Mouse (Mus musculus): ENCODE data around the gene Ezh1. TPM values are rescaled to one million over a fixed set of nuclear protein-coding genes. Genes with fewer than 3 reads are reported as not detected.
A peak's percentile ranks its signal among the peaks of the same experiment; 100 is the strongest.

Ezh1 gene
- polyA plus RNA-seq, 1 experiment = 0.74 TPM

- H3K27me3 ChIP-seq (ENCODE audit: control insufficient read depth) = peaks cover 98% of the 10 kb centered on the region
- H3K9me3 ChIP-seq (ENCODE audit: control insufficient read depth, low read length) = peaks cover 20% of the 10 kb centered on the region; the same call in 1 of the 2 replicates
- H3K36me3 ChIP-seq (ENCODE audit: control insufficient read depth) = no peaks in the 10 kb centered on the region
- TF ChIP-seq TAL1 (IDR thresholded peaks at IDR 0.05; ENCODE audit: low read length) (no peak), GATA1 (IDR thresholded peaks at IDR 0.05; ENCODE audit: low read length) (no peak)
- H3K4me1 ChIP-seq (ENCODE audit: control insufficient read depth) = peaks cover 35% of the 10 kb centered on the region
- H3K4me3 ChIP-seq (replicated peaks) = peak within 1 kb of the TSS; percentile 4
These were observed 51.2 kb downstream of the Ezh1 start, which contains the start of gene Ccr10 for GRCm38 (mm10) chr11:101174851-101175628. Ccr10 (minus strand) TSS chr11:101175443.

GRCm38 (mm10) chr11:101174389-101174745 lies 51.9 kb downstream of the Ezh1 start:
- Histone ChIP-seq H3K27me3 (ENCODE audit: control insufficient read depth) (peaks cover 100% of the 10 kb centered on the region), H3K4me3 (replicated peaks) (peak overlapping the region; percentile 4), H3K9me3 (ENCODE audit: control insufficient read depth, low read length) (peaks cover 20% of the 10 kb centered on the region; the same call in 1 of the 2 replicates), H3K36me3 (ENCODE audit: control insufficient read depth) (no peaks in the 10 kb centered on the region), H3K4me1 (ENCODE audit: control insufficient read depth) (peaks cover 35% of the 10 kb centered on the region)
- TF ChIP-seq TAL1 (IDR thresholded peaks at IDR 0.05; ENCODE audit: low read length) = no peak
- no peak for TF ChIP-seq GATA1 (IDR thresholded peaks at IDR 0.05; ENCODE audit: low read length)

- H3K27me3 ChIP-seq (ENCODE audit: control insufficient read depth) = peaks cover 100% of the 10 kb centered on the region
- TF ChIP-seq GATA1 (IDR thresholded peaks at IDR 0.05; ENCODE audit: low read length) (no peak), TAL1 (IDR thresholded peaks at IDR 0.05; ENCODE audit: low read length) (no peak)
- H3K4me1 ChIP-seq (ENCODE audit: control insufficient read depth) = peaks cover 35% of the 10 kb centered on the region
These were observed 52.5 kb downstream of the Ezh1 start for GRCm38 (mm10) chr11:101173631-101174388.

DNA sequence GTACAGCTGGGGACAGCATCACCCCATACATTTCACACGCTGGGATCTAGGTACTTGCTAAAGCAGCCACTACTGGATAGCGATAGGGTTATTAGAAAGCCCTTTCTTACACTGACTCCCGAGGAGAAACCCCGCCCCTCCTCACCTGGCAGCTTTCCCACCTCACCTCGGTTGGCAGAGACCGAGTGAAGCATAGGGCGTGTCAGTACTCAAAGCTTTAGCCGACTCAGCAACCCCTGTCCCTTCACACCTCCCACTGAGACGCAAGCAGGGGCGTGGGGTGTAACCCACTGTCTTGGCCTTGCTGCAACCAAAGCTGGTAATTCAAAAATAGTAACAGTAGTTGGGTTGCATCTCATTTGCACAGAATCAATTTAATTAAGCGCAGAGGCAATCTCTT lies 53.2 kb downstream of the Ezh1 start:
- peaks cover 100% of the 10 kb centered on the region for H3K27me3 ChIP-seq (ENCODE audit: control insufficient read depth)
- H3K36me3 ChIP-seq (ENCODE audit: control insufficient read depth) = no peaks in the 10 kb centered on the region
- peaks cover 35% of the 10 kb centered on the region for H3K4me1 ChIP-seq (ENCODE audit: control insufficient read depth)
- H3K9me3 ChIP-seq (ENCODE audit: control insufficient read depth, low read length) = peaks cover 20% of the 10 kb centered on the region; the same call in 1 of the 2 replicates
- no peak overlapping the region for H3K4me3 ChIP-seq (replicated peaks)
- no peak for TF ChIP-seq GATA1 (IDR thresholded peaks at IDR 0.05; ENCODE audit: low read length)
- no peak for TF ChIP-seq TAL1 (IDR thresholded peaks at IDR 0.05; ENCODE audit: low read length)

More at GRCm38 (mm10) chr11:101173631-101174388, 52.5 kb downstream of the Ezh1 start:
- Histone ChIP-seq H3K9me3 (ENCODE audit: control insufficient read depth, low read length) (peaks cover 20% of the 10 kb centered on the region; the same call in 1 of the 2 replicates), H3K4me3 (replicated peaks) (peak overlapping the region; percentile 4), H3K36me3 (ENCODE audit: control insufficient read depth) (no peaks in the 10 kb centered on the region)

DNA sequence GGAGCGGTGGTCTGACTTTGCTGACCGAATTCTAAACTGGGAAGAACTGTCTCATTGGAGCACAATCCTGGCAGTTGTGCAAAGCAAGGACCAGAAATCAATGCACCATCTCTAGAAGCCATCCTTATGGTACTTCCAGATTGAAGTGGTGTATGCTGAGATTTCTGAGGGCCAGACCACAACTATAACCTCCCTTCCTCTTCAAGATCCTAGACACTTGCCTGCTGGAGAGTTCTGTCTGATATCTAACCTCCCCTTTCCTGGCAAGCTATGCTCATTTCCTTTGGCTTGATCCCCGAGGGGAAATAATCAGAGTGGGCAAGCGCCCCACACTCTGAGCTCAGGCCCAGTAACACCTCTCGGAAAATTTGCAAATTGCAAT lies 53.8 kb downstream of the Ezh1 start:
- peaks cover 100% of the 10 kb centered on the region for H3K27me3 ChIP-seq (ENCODE audit: control insufficient read depth)
- peaks cover 4% of the 10 kb centered on the region; the same call in 1 of the 2 replicates for H3K36me3 ChIP-seq (ENCODE audit: control insufficient read depth)
- peaks cover 20% of the 10 kb centered on the region; the same call in 1 of the 2 replicates for H3K9me3 ChIP-seq (ENCODE audit: control insufficient read depth, low read length)
- peak overlapping the region; percentile 49 for H3K4me3 ChIP-seq (replicated peaks)
- TF ChIP-seq TAL1 (IDR thresholded peaks at IDR 0.05; ENCODE audit: low read length) (no peak), GATA1 (IDR thresholded peaks at IDR 0.05; ENCODE audit: low read length) (no peak)
- peaks cover 35% of the 10 kb centered on the region for H3K4me1 ChIP-seq (ENCODE audit: control insufficient read depth)

GRCm38 (mm10) chr11:101171721-101172433 lies 54.4 kb downstream of the Ezh1 start:
- Histone ChIP-seq H3K4me3 (replicated peaks) (peak overlapping the region; percentile 49), H3K36me3 (ENCODE audit: control insufficient read depth) (peaks cover 5% of the 10 kb centered on the region; the same call in 1 of the 2 replicates), H3K4me1 (ENCODE audit: control insufficient read depth) (peaks cover 35% of the 10 kb centered on the region), H3K27me3 (ENCODE audit: control insufficient read depth) (peaks cover 100% of the 10 kb centered on the region), H3K9me3 (ENCODE audit: control insufficient read depth, low read length) (peaks cover 20% of the 10 kb centered on the region; the same call in 1 of the 2 replicates)
- TF ChIP-seq GATA1 (IDR thresholded peaks at IDR 0.05; ENCODE audit: low read length) = no peak

- Histone ChIP-seq H3K4me3 (replicated peaks) (peak within 1 kb of the TSS; percentile 60), H3K36me3 (ENCODE audit: control insufficient read depth) (peaks cover 5% of the 10 kb centered on the region; the same call in 1 of the 2 replicates), H3K9me3 (ENCODE audit: control insufficient read depth, low read length) (peaks cover 16% of the 10 kb centered on the region; the same call in 1 of the 2 replicates), H3K4me1 (ENCODE audit: control insufficient read depth) (peaks cover 35% of the 10 kb centered on the region), H3K27me3 (ENCODE audit: control insufficient read depth) (peaks cover 100% of the 10 kb centered on the region)
- TF ChIP-seq TAL1 (IDR thresholded peaks at IDR 0.05; ENCODE audit: low read length) = no peak
- no peak for TF ChIP-seq GATA1 (IDR thresholded peaks at IDR 0.05; ENCODE audit: low read length)
These were observed 55.3 kb downstream of the Ezh1 start, which contains the start of gene Plekhh3 for GRCm38 (mm10) chr11:101170811-101171610. Plekhh3 (minus strand) TSS chr11:101171351.

DNA sequence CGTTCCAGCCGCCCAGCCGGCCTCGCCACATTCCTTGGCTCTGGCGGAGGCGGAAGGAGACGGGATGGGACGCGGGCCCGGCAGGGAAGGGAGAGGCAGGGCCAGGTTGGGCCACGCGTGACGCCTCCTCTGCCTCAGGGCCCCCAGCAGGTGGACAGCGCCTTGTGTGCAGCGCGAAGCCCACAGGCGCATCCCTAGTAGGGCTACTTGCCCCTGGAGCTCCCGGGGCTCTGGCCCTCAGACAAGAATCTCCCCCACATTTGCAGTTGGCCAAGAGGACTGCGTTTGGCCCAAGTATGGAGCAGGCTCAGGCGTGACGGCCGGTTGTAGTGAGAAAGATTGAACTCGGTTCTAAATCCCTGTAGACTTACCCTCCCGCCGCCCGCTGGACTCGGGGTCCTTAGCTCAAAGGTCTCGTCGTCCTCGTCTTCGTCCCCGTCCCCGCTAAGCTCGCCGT lies 55.9 kb downstream of the Ezh1 start, which contains the start of gene Cntnap1:
TSS of gene Cntnap1 (plus strand) at position 170 of the 457 bp plus-strand sequence.
- TF ChIP-seq TAL1 (IDR thresholded peaks at IDR 0.05; ENCODE audit: low read length) (no peak), GATA1 (IDR thresholded peaks at IDR 0.05; ENCODE audit: low read length) (no peak)
- H3K4me1 ChIP-seq (ENCODE audit: control insufficient read depth) = peaks cover 35% of the 10 kb centered on the region
- peaks cover 100% of the 10 kb centered on the region for H3K27me3 ChIP-seq (ENCODE audit: control insufficient read depth)
- H3K36me3 ChIP-seq (ENCODE audit: control insufficient read depth) = peaks cover 5% of the 10 kb centered on the region; the same call in 1 of the 2 replicates
- H3K9me3 ChIP-seq (ENCODE audit: control insufficient read depth, low read length) = peaks cover 16% of the 10 kb centered on the region; the same call in 1 of the 2 replicates
- peak within 1 kb of the TSS; percentile 60 for H3K4me3 ChIP-seq (replicated peaks)

Data from erythroblast, embryonic 14.5 days (primary cell).